Mouse (Mus musculus) small intestine, adult 10 weeks (tissue): ENCODE data around the gene Pdgfa. TPM values are rescaled to one million over a fixed set of nuclear protein-coding genes. Genes with fewer than 3 reads are reported as not detected.

Experiments
- polyA plus RNA-seq: library from polyadenylated mRNA; stranded (reverse); fragments of 350-450 nt; fragmentation: Illumina TruSeq; extraction: RNeasy Lipid Tissue Mini Kit (QIAGEN cat#74804); gene quantifications from one replicate; pipeline ENCODE4 v1.2.3, GENCODE M21; 2014; ENCODE audit warnings: low replicate concordance

The Pdgfa gene
- polyA plus RNA-seq, result 37.5 TPM

DNA sequence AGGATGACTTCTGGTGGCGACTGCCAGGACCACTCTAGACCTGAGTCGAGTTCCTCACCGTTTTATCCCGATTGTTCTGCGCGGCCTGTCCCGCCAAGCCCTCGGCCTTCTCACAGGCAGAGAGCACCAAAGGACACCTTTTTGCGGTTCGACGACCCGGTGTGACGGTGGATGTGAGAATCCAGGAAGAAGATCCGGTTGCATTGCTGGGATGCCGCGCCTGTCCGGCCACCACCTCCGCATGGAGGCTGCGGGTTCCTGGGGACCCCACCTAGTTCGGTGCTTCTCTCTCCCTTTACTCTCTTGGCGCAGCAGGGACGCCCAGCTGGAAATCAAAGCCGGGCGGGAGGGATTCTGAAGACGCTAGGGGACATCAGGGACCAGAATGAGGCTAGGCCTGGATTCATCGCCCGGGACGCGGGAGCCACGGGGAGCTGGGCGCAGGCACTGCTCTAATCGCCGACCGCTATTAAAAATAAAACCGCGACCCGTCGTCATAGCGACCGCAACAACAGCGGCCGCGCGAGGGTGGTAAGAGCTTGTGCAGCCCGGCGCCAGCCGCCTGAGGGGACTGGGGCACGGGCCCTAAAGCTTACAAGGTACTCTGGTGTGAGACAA, at the start of gene Pdgfa:
Gene Pdgfa (minus strand): TSS at position 200 of the 618 bp plus-strand sequence.

Other genes starting within 250 kb of the Pdgfa start
- not detected for gene Fam20c, start 242.9 kb downstream of the Pdgfa start, polyA plus RNA-seq
- gene Gm5294, start 177.3 kb downstream of the Pdgfa start, polyA plus RNA-seq, result not detected
- 2.2 TPM for gene Prkar1b, start 152.6 kb upstream of the Pdgfa start, polyA plus RNA-seq
- 1.4 TPM for gene Dnaaf5, start 152.9 kb upstream of the Pdgfa start, polyA plus RNA-seq
- gene Sun1, start 203.3 kb upstream of the Pdgfa start, polyA plus RNA-seq, result 10.4 TPM